Mouse (Mus musculus): ENCODE measurements around the gene Sephs2. TPM values are rescaled to one million over a fixed set of nuclear protein-coding genes. Genes with fewer than 3 reads are reported as not detected.

The Sephs2 gene
- polyA plus RNA-seq, 1 experiment: 12.9 TPM

DNA sequence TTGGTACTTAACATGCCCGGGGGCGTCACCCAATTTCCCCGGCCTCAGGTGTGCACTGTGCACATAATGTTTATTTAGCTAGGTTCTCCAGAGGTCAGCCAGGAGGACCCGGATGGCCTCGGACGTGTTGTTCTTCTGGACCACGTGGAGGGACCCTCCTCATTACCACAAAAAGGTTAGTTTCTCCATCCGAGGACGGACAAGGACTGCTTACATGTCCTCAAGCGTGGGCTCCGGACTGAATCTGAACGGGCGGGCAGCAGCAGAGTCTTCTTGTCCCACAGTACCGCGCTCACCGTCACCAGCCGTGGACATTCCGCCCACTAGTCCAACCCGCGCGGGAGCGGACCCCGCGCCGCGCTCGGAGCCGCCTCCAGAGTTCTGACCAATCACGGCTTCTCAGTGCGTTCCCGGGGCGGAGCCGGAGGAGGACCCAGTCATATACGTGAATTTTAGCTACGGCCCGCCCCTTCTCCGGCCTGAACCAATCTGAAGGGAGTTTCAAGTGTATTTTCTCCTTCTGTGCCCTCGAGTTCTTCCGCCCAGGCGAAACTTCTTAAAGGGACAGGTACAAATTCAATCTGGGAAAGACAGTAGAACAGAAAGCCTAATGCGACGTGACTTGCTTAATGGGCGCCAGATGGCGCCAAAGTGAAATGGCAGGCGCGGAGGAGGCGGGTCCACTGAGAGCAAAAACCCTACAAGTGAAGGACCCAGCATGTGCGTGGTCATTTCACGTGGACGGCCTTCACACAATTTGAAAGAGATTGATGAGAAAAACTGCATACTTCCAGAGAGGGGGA is 13.3 kb downstream of the Sephs2 start, which contains the start of gene Dctpp1:
Dctpp1 (minus strand) TSS at position 401 of the 803 bp plus-strand sequence.
- WGBS: under 1% methylated on average over 50 of the region's 50 CpGs
- H3K36me3 ChIP-seq (ENCODE audit: control insufficient read depth, insufficient read depth, low read length): no peaks in the 10 kb centered on the region
- DNase-seq (ENCODE audit: low read depth in 1 of 2, low spot score in 2 of 2): peak; percentile 97 to 98
- no peaks in the 10 kb centered on the region; the same call in 1 of the 2 replicates for H3K4me1 ChIP-seq (ENCODE audit: control insufficient read depth, insufficient read depth, insufficient read length)
- H3K4me3 ChIP-seq (ENCODE audit: extremely low read depth, insufficient read depth, insufficient read length): peak within 1 kb of the TSS; percentile 90
- H3K27ac ChIP-seq (ENCODE audit: insufficient read depth, low read length): peak within 1 kb of the TSS; percentile 48
- no peaks in the 10 kb centered on the region for H3K27me3 ChIP-seq (ENCODE audit: control insufficient read depth, insufficient read depth, low read length)
- TF ChIP-seq POLR2A (IDR thresholded peaks at IDR 0.05; ENCODE audit: low read depth, low read length) (no peak; the same call in 1 of the 2 replicates), CTCF (IDR thresholded peaks at IDR 0.05; ENCODE audit: extremely low read depth, insufficient read depth, insufficient read length, insufficient replicate concordance) (peak; percentile 77; the same call in 1 of the 2 replicates)

- WGBS: 73% methylated on average over 8 of the region's 8 CpGs
- H3K4me3 ChIP-seq (ENCODE audit: extremely low read depth, insufficient read depth, insufficient read length): no peak overlapping the region
- TF ChIP-seq POLR2A (IDR thresholded peaks at IDR 0.05; ENCODE audit: low read depth, low read length) (no peak), CTCF (IDR thresholded peaks at IDR 0.05; ENCODE audit: extremely low read depth, insufficient read depth, insufficient read length, insufficient replicate concordance) (no peak)
- H3K36me3 ChIP-seq (ENCODE audit: control insufficient read depth, insufficient read depth, low read length): no peaks in the 10 kb centered on the region
- H3K27ac ChIP-seq (ENCODE audit: insufficient read depth, low read length): no peak overlapping the region
- DNase-seq (ENCODE audit: low read depth in 1 of 2, low spot score in 2 of 2): no peak
- H3K4me1 ChIP-seq (ENCODE audit: control insufficient read depth, insufficient read depth, insufficient read length): peaks cover 2% of the 10 kb centered on the region; the same call in 1 of the 2 replicates
- H3K27me3 ChIP-seq (ENCODE audit: control insufficient read depth, insufficient read depth, low read length): no peaks in the 10 kb centered on the region
Measured at GRCm38 (mm10) chr7:127259186-127259905, 14.5 kb downstream of the Sephs2 start.

DNA sequence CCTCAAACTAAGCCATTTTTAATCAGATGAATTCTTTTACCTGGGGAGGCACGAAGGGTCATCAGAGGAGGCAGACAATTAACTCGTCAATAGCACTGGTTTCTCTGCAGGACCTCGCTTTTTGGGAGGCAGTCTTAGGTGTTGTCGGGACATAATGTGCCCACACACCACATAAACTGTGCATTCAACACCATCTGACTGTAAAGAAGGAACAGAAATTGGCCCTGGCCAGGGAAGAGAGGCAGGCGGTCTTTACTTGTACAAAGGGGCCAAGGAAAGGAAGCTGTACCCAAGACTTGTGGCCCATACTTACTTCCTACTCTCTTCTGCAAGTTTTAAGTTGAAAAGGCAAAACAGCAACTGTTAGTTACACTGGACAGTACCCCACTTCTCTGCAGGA is 17.3 kb downstream of the Sephs2 start:
- Histone ChIP-seq H3K27ac (ENCODE audit: insufficient read depth, low read length) (no peak overlapping the region), H3K4me3 (ENCODE audit: extremely low read depth, insufficient read depth, insufficient read length) (no peak overlapping the region), H3K27me3 (ENCODE audit: control insufficient read depth, insufficient read depth, low read length) (no peaks in the 10 kb centered on the region), H3K36me3 (ENCODE audit: control insufficient read depth, insufficient read depth, low read length) (no peaks in the 10 kb centered on the region), H3K4me1 (ENCODE audit: control insufficient read depth, insufficient read depth, insufficient read length) (peaks cover 5% of the 10 kb centered on the region)
- WGBS: 78% methylated on average over 5 of the region's 5 CpGs
- TF ChIP-seq POLR2A (IDR thresholded peaks at IDR 0.05; ENCODE audit: low read depth, low read length) (no peak), CTCF (IDR thresholded peaks at IDR 0.05; ENCODE audit: extremely low read depth, insufficient read depth, insufficient read length, insufficient replicate concordance) (no peak)
- no peak for DNase-seq (ENCODE audit: low read depth in 1 of 2, low spot score in 2 of 2)

GRCm38 (mm10) chr7:127255965-127256364 is 17.9 kb downstream of the Sephs2 start:
- Histone ChIP-seq H3K36me3 (ENCODE audit: control insufficient read depth, insufficient read depth, low read length) (no peaks in the 10 kb centered on the region), H3K27me3 (ENCODE audit: control insufficient read depth, insufficient read depth, low read length) (no peaks in the 10 kb centered on the region), H3K4me3 (ENCODE audit: extremely low read depth, insufficient read depth, insufficient read length) (no peak overlapping the region), H3K4me1 (ENCODE audit: control insufficient read depth, insufficient read depth, insufficient read length) (peaks cover 5% of the 10 kb centered on the region), H3K27ac (ENCODE audit: insufficient read depth, low read length) (no peak overlapping the region)
- 75% methylated on average over 2 of the region's 2 CpGs for WGBS
- no peak for DNase-seq (ENCODE audit: low read depth in 1 of 2, low spot score in 2 of 2)
- TF ChIP-seq POLR2A (IDR thresholded peaks at IDR 0.05; ENCODE audit: low read depth, low read length) (no peak), CTCF (IDR thresholded peaks at IDR 0.05; ENCODE audit: extremely low read depth, insufficient read depth, insufficient read length, insufficient replicate concordance) (no peak)

GRCm38 (mm10) chr7:127255008-127255407 is 18.8 kb downstream of the Sephs2 start:
- TF ChIP-seq CTCF (IDR thresholded peaks at IDR 0.05; ENCODE audit: extremely low read depth, insufficient read depth, insufficient read length, insufficient replicate concordance) (no peak), POLR2A (IDR thresholded peaks at IDR 0.05; ENCODE audit: low read depth, low read length) (no peak)
- no peak overlapping the region for H3K27ac ChIP-seq (ENCODE audit: insufficient read depth, low read length)
- 30% methylated on average over 4 of the region's 4 CpGs for WGBS
- H3K4me3 ChIP-seq (ENCODE audit: extremely low read depth, insufficient read depth, insufficient read length): no peak overlapping the region
- DNase-seq (ENCODE audit: low read depth in 1 of 2, low spot score in 2 of 2): no peak
- no peaks in the 10 kb centered on the region for H3K36me3 ChIP-seq (ENCODE audit: control insufficient read depth, insufficient read depth, low read length)
- H3K4me1 ChIP-seq (ENCODE audit: control insufficient read depth, insufficient read depth, insufficient read length): peaks cover 5% of the 10 kb centered on the region
- H3K27me3 ChIP-seq (ENCODE audit: control insufficient read depth, insufficient read depth, low read length): no peaks in the 10 kb centered on the region

GRCm38 (mm10) chr7:127253821-127254769 is 19.8 kb downstream of the Sephs2 start:
- Histone ChIP-seq H3K36me3 (ENCODE audit: control insufficient read depth, insufficient read depth, low read length) (no peaks in the 10 kb centered on the region), H3K27ac (ENCODE audit: insufficient read depth, low read length) (peak overlapping the region; percentile 90), H3K4me1 (ENCODE audit: control insufficient read depth, insufficient read depth, insufficient read length) (peaks cover 5% of the 10 kb centered on the region), H3K4me3 (ENCODE audit: extremely low read depth, insufficient read depth, insufficient read length) (peak overlapping the region; percentile 86), H3K27me3 (ENCODE audit: control insufficient read depth, insufficient read depth, low read length) (no peaks in the 10 kb centered on the region)
- WGBS: under 1% methylated on average over 136 of the region's 136 CpGs
- TF ChIP-seq CTCF (IDR thresholded peaks at IDR 0.05; ENCODE audit: extremely low read depth, insufficient read depth, insufficient read length, insufficient replicate concordance) (no peak), POLR2A (IDR thresholded peaks at IDR 0.05; ENCODE audit: low read depth, low read length) (peak; percentile 18)
- peak; percentile 93 to 94 for DNase-seq (ENCODE audit: low read depth in 1 of 2, low spot score in 2 of 2)
